Mouse (Mus musculus) liver, adult 2 months (tissue): Measurements from ENCODE around the gene Cfap52.

Source experiments
- CTCF ChIP-seq: fragments of 200-500 bp; IDR thresholded peaks from 2 replicates; pipeline ENCODE4 v1.5.1; 2011; ENCODE audit warnings: low read depth, low read length, control low read depth
- POLR2A ChIP-seq: fragments of 200-500 bp; IDR thresholded peaks from 2 replicates; pipeline ENCODE4 v1.6.1; 2011; ENCODE audit warnings: low read length, control low read depth; ENCODE audit not compliant: insufficient read depth; ENCODE audit errors: extremely low read depth

- TF ChIP-seq CTCF (no peak), POLR2A (no peak)
Observed at GRCm38 (mm10) chr11:67995965-67996364, 30.5 kb upstream of the Cfap52 start.
